Mouse (Mus musculus) spleen, adult 12 weeks (tissue): Measurements from ENCODE around the gene Zfp36l1.

Source experiments
- DNase-seq: peaks from one replicate; pipeline ENCODE4 v3.0.0; 2022; ENCODE audit warnings: low spot score

Gene Zfp36l1

GRCm38 (mm10) chr12:80112852-80113551, at the start of gene Zfp36l1:
TSS of gene Zfp36l1 (minus strand) at chr12:80113013.
- DNase-seq, result peak; percentile 78

DNA sequence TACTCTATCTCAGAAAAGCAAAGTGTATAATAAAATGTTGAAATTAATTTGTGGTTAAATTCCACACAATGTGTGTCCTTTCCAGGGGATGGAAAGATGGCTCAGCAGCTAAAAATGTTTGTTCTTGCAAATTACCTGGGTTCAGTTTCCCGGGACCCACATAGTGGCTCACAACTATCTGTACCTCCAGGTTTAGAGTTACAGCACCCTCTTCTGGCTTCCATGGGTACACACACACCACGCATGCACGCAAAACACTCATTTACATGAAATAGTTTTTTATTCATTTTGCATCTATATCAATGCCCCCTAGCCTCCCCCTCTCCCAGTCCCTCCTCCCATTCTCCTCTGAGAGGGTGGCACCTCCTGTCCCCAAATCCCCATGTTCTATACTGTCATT, 49.6 kb upstream of the Zfp36l1 start:
- DNase-seq, result no peak

DNA sequence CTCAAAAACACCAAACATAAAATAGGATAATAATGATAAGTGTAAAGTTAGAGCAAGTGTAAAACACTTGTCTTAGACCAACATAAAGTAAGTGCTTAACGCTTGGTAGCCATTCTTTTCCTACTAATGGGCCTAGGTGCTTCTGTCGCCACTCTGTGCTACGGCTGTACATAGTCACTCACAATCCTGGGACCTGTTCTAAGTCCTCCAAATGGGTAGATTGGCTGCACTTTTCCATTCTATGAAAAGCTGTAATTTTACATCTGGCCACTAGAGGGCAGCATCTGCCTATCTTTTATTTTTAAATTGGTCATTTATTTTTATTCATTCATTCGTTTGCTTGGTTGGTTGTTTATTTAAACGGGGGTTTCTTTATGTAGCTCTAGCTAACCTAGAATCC, 44.9 kb upstream of the Zfp36l1 start:
- no peak for DNase-seq

- no peak for DNase-seq
Observed at GRCm38 (mm10) chr12:80153687-80154326, 41.0 kb upstream of the Zfp36l1 start.

DNA sequence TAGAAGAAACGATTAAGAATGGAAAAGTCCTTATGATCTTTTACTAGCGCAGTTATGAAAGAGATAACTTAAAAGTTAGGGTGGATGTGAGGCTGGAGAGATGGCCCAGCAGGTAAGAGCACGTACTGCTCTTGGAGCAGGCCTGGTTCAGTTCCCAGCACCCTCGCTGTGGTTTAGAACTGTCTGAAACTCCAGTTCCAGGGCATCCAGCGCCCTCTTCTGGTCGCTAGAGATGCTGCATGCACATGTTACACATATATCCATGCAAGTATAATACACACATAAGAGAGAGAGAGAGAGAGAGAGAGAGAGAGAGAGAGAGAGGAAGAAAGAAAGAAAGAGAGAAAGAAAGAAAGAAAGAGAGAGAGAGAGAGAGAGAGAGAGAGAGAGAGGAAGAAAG, 40.3 kb upstream of the Zfp36l1 start:
- no peak for DNase-seq

GRCm38 (mm10) chr12:80151821-80152220, 39.0 kb upstream of the Zfp36l1 start:
- DNase-seq, result no peak

- no peak for DNase-seq
Observed at GRCm38 (mm10) chr12:80150624-80151023, 37.8 kb upstream of the Zfp36l1 start.

DNA sequence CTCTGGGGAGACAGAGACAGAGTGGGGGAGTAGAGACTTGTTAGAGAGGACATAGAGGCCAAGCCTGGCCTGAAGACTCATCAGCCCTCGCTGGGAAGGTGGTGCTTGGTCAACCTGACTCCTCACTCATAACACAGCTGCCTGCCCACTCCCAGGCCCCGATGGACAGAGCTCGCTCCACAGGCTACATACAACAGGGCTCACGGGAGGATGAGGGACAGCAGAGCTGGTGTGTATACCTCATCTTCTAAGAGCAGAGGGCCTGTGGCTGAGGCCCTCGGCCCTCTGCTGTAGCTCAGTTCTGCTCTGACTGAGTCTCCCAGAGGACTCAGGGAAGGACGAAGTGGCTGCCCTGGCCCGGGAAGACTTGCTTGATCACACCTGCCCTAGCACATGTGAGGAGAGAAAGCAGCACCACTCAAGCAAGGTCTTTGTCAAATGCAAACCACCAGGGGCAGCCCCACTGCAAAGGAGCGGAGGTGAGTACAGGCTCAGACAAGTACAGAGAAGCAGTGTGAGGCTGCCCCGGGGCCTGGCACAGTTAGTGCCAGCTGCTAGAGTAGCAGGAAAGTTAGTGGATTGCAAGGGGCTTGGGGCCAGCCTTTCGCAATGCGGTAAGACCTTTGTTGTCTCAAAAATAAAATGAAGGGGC, 34.9 kb upstream of the Zfp36l1 start:
- no peak for DNase-seq

- peak; percentile 58 for DNase-seq
Observed at GRCm38 (mm10) chr12:80146227-80147223, 33.7 kb upstream of the Zfp36l1 start.

DNA sequence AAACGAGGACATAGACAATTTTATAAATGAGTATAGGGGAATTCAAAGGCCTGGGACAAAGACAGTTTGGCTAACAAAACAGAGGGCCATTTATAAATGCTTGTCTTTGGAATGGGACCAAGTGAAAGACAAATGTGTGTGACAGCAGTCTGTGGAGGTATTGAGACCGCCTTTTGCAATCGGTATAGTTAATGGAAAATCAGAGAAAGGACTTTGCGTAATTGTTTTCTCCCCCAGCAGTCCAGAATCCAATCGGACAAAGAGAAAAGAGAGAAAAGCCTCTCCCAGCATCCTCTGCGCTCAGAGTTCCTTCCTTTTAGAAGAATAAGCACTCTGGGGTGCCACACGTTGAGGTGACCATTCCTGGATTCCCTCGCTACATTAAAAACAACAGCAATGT, 32.6 kb upstream of the Zfp36l1 start:
- DNase-seq, result no peak

- no peak for DNase-seq
Observed at GRCm38 (mm10) chr12:80144846-80145245, 32.0 kb upstream of the Zfp36l1 start.

DNA sequence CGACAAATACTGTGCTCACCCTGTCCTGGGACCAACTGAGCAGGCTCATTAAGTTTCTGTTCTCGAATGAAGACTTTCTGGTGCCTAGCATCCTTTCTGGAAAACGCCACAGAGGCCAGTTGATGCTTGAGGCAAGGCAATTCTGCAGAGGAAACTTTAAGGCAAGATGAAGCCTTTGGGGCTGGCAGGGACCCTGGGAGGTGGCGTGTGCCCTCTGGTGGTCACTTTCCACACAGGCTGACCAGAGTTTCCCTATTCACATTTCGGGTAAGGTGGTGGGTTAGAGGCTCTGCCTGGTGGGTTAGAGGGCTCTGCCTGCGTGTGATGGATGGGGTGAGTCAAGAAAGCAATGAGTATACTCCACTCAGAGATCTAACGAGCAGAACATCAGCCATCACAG, 28.7 kb upstream of the Zfp36l1 start:
- peak; percentile 39 for DNase-seq

DNA sequence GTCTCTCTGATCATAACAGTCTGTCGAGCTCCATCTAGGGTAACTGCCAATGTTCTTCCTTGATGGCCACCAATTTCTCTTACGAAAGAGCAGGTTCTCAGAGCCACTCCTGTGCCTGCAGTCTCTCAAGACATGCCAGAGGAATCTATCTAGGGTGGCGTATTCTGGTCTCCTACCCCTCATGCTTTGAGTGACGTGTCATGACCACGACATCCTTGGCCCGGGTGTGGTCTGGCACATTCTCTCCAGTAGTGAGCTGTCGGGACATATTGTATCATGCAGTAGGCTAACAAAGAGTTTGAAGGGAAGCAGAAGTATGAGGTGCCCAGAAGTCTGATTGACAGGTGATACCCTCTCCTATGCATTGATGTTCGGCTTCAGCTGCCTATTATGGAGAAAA, 28.2 kb upstream of the Zfp36l1 start:
- no peak for DNase-seq

DNA sequence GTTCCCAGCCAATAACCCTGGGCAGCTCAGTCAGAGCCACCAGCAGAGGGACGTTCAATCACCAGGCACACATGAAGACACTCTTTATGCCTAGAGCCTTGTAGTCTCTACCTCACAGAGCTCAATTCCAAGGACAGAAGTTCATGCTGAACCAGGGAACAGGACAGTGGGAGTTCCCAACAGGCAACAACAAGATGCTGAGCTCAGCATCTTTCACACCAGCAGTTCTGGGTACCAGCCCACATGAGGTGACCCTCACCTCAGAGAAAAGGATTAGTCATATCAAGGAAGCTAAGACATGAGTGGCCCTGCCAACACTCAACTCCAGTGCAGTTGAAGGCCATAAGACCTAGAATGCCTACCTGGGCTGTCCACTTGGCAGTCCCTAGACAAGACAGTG, 24.9 kb upstream of the Zfp36l1 start:
- no peak for DNase-seq

- DNase-seq, result no peak
Observed at GRCm38 (mm10) chr12:80137246-80137645, 24.4 kb upstream of the Zfp36l1 start.

DNA sequence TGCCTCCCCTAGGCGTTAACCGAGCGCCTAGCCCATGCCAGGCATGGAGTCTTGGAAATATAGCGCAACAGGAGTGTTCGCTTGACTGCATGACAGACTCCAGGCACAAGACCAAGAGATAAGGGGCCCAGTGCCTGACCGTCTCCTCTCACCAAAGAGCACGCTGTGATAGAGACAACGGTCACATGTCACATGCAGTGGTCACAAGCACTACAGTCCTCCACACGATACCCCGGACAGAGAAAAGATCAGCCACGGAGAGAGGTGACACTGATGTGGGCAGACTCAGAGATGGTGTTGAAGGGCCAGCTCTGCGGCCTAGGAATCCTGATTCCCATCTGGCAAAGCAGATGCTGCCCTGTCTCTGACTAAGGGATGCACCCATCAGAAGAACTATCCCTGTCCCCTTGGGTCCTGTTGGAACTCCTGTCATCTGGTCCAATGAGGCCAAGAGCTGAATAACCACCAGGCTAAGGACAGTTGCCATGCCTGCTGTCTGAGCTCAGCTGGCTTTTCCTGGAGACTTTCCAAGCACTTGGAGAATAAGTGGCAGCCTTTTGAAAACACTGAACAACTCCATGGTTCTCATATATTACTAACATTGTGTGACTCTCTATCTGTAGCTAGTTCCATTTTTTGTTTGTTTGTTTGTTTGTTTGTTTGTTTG, 23.6 kb upstream of the Zfp36l1 start:
- no peak for DNase-seq

DNA sequence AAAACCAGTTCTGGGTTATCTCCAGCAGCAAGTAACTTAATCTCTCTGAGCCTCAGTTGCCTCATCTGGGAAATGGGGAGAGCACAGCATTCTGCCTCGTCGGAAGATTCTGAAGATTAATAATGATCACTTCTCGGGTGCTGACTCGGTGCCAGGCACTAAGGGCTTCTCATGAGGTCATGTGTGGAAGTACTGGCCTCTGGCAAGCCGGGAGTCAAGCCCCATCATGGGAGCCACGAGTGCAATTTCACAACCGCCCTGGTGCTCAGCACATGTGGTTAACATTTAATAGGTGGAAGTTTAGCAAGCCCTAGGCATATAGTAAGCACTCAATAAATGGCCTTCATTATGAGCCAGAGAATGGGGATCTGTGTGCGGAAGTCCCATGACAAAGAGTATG, 22.4 kb upstream of the Zfp36l1 start:
- no peak for DNase-seq

DNA sequence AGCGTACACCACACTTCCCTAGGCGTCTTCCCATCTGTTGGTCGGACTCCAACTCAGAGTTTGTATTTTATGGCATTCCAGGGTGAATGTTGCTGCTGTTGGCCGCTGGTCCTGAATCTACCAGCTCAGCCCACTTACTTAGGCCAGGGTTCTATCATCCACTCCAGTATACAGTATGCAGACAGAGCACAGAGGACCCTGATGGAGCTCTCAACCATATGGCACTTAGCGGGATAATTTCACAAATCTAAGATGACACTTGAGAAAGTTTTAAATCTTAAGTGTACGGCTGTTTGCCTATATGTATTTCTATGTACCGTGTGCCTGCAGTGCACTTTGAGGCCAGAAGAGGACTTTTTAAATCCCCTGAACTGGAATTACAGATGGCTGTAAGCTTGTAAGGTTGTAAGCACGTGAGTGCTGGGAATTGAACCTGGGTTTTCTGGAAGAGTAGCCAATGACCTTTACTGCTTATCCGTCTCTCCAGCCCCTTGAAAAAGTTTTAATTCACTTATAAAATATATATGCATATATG, 20.3 kb upstream of the Zfp36l1 start:
- DNase-seq, result no peak

DNA sequence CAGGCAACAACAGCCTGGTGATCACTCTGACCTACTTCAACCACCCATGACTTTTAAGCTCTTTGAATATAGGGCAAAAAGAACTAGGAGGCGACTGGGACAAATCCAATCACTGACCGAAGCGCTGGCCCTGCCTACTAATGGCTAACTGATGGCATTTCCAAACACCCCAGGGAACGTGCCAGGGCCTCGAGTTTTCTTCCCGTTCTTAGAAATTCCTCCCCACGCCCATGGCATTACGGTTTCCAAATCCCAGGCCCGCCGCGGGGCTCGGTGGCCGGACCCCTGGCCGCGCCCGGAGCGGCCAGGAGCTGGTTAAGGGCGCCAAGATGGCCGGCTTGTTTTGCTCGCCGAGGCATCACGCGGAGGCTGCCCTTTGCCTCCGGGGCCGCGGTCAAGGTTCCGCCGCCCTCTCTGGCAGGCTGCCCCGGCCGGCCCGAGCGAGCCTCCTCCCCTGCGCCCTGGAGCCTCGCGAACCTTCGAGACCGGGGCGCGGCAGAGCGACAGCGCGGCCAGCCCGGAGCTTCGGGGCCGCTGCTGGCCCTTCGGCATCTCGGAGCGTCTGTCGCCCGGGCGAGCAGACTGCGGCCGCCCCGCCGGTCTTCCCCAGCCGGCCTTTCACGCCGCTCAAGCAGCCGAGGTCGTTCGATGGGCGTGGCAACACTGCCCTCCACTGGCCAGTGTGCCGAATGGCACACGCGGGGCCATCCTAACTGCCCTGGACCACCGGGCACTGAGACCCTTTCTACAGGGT, 19.6 kb upstream of the Zfp36l1 start:
- peak; percentile 80 for DNase-seq
